In genomic region chrX:14040104-14040503, GRCm38 (mm10) we compare ENCODE assay signal across 28 mouse cellular contexts.
DNase-seq lines count a peak whose midpoint lies in the region; ATAC-seq and TF ChIP-seq lines count a peak whose summit lies in the region.
"Had no signal": no experiment of that assay in that cellular context is flagged by ENCODE, and none has a peak within 500 bp of the region (broad histone marks: within the 10 kb centered on the region; RNA-seq: fewer than 3 reads in every experiment).

No protein-coding gene starts in this region.

- ATAC-seq in frontal cortex, adult (ENCODE audit: low TSS enrichment): peak; percentile 100
- ATAC-seq: intestine, embryonic 16.5 days; midbrain, embryonic 15.5 days; Patski had no signal

- no peak for TF ChIP-seq POLR2A in thymus, adult 2 months (IDR thresholded peaks at IDR 0.05; ENCODE audit: control insufficient read depth, extremely low read depth, insufficient read depth, low read length, poor library complexity)

- no peaks in the 10 kb centered on the region for H3K36me3 ChIP-seq in thymus, adult 2 months (ENCODE audit: control insufficient read depth, insufficient read depth, low read length)
- H3K36me3 ChIP-seq: forebrain, embryonic 12.5 days; heart, embryonic 10.5 days; heart, embryonic 15.5 days; midbrain, embryonic 15.5 days had no signal

- no peak overlapping the region for H3K4me3 ChIP-seq in thymus, adult 2 months (ENCODE audit: control insufficient read depth, insufficient read depth, low read length)
- H3K4me3 ChIP-seq: erythroblast, embryonic 14.5 days; forebrain, embryonic 12.5 days; heart, embryonic 10.5 days; heart, embryonic 15.5 days; midbrain, embryonic 15.5 days had no signal

- no peaks in the 10 kb centered on the region for H3K27me3 ChIP-seq in thymus, adult 2 months (ENCODE audit: control insufficient read depth, insufficient read depth, low read length)
- H3K27me3 ChIP-seq: forebrain, embryonic 12.5 days; heart, embryonic 15.5 days; midbrain, embryonic 15.5 days; Patski had no signal

- no peak overlapping the region for H3K27ac ChIP-seq in thymus, adult 2 months (ENCODE audit: control insufficient read depth, insufficient read depth, low read length)
- H3K27ac ChIP-seq: forebrain, embryonic 12.5 days; heart, embryonic 10.5 days; heart, embryonic 15.5 days; kidney, postnatal 0 days; liver, embryonic 14.5 days; macrophage; midbrain, embryonic 15.5 days had no signal

- no peaks in the 10 kb centered on the region for H3K4me1 ChIP-seq in thymus, adult 2 months (replicated peaks; ENCODE audit: control insufficient read depth, insufficient read depth, low read length)
- H3K4me1 ChIP-seq: forebrain, embryonic 12.5 days; heart, embryonic 10.5 days; heart, embryonic 15.5 days; midbrain, embryonic 15.5 days had no signal

- TF ChIP-seq CTCF in thymus, adult 2 months (IDR thresholded peaks at IDR 0.05; ENCODE audit: borderline replicate concordance, control insufficient read depth, extremely low read depth, insufficient read depth, low read length, poor library complexity): no peak

- DNase-seq in frontal cortex, postnatal 25 days (ENCODE audit: low spot score in 2 of 2): no peak
- peak; percentile 2 to 7 for DNase-seq in right cerebral cortex, adult 2 months (ENCODE audit: low spot score in 2 of 2)
- no peak for DNase-seq in right cerebral cortex, postnatal 4 days
- DNase-seq in left cerebral cortex, postnatal 25 days (ENCODE audit: low spot score in 2 of 2): peak; percentile 12 to 77
- no peak for DNase-seq in thymus, adult 2 months
- no peak for DNase-seq in ovary, postnatal 10 days (ENCODE audit: low spot score)
- DNase-seq in T-cell, adult 2 months (ENCODE audit: low spot score): no peak
- DNase-seq: adrenal gland, postnatal 25 days; cerebellum, adult 2 months; cerebellum, postnatal 14 days; gastrocnemius, postnatal 14 days; heart, adult 11 months; kidney, adult 8-10 months; layer of hippocampus, postnatal 36 days; liver; lung, adult 2 months; lung, postnatal 10 days had no signal

- WGBS in thymus, adult 2 months: 96% methylated on average over 3 of the region's 3 CpGs

- intact Hi-C loops in left cerebral cortex, postnatal 25 days (cut with DNase I): no loop called here

Comparison
In these comparisons a context has a peak if more than half of its experiments do, and no peak if none do; other contexts are left out.
1. DNase-seq: peak in right cerebral cortex, adult 2 months (2 of 2) and left cerebral cortex, postnatal 25 days (2 of 2); none in frontal cortex, postnatal 25 days (0 of 2), right cerebral cortex, postnatal 4 days (single experiment), thymus, adult 2 months (single experiment), ovary, postnatal 10 days (single experiment) and T-cell, adult 2 months (single experiment).